Mouse (Mus musculus) neural tube, embryonic 12.5 days (tissue): Measurements from ENCODE around the gene Thsd4. TPM values are rescaled to one million over a fixed set of nuclear protein-coding genes. Genes with fewer than 3 reads are reported as not detected.

ENCODE experiments used
- ATAC-seq: fragments of 200-750 bp; cut with Nextera tagmentation; 2 replicates; pipeline ENCODE4 v1.8.0; 2017; ENCODE audit warnings: low read depth, mild to moderate bottlenecking, moderate TSS enrichment, moderate library complexity; ENCODE audit not compliant: low FRiP score
- H3K27ac ChIP-seq: fragments of 300-500 bp; sonication (generic); 2 replicates; pipeline ENCODE4 v1.5.1; 2016
- H3K27me3 ChIP-seq: fragments of 300-500 bp; sonication (generic); replicated peaks from 2 replicates; pipeline ENCODE4 v1.6.1; 2016; ENCODE audit warnings: mild to moderate bottlenecking
- H3K36me3 ChIP-seq: fragments of 300-500 bp; sonication (generic); 2 replicates; pipeline ENCODE4 v1.6.1; 2016; ENCODE audit warnings: mild to moderate bottlenecking
- H3K4me1 ChIP-seq: fragments of 300-500 bp; sonication (generic); 2 replicates; pipeline ENCODE4 v1.6.1; 2016
- H3K4me2 ChIP-seq: fragments of 300-500 bp; sonication (generic); replicated peaks from 2 replicates; pipeline ENCODE4 v1.6.1; 2016; ENCODE audit warnings: mild to moderate bottlenecking
- H3K4me3 ChIP-seq: fragments of 300-500 bp; sonication (generic); 2 replicates; pipeline ENCODE4 v1.5.1; 2016
- H3K9ac ChIP-seq: fragments of 300-500 bp; sonication (generic); 2 replicates; pipeline ENCODE4 v1.6.1; 2016; ENCODE audit warnings: mild to moderate bottlenecking
- H3K9me3 ChIP-seq: fragments of 300-500 bp; sonication (generic); 2 replicates; pipeline ENCODE4 v1.6.1; 2016; ENCODE audit warnings: mild to moderate bottlenecking
- WGBS: fragments of 180-500 bp; shearing (Covaris S2); methylation state at CpG from one replicate; pipeline ENCODE4 v1.1.7; 2016; 5-methylcytosine and 5-hydroxymethylcytosine counted together
- polyA plus RNA-seq: library from polyadenylated mRNA; unstranded; fragments of >200 nt; fragmentation: Nextera tagmentation; extraction: Ambion mirVana; gene quantifications from 2 replicates; pipeline ENCODE4 v1.2.1, GENCODE M21; 2016

Gene Thsd4
- polyA plus RNA-seq, 1 experiment from 2014 or later = 10.9 TPM

GRCm38 (mm10) chr9:60309786-60310711 lies 211.8 kb downstream of the Thsd4 start:
- H3K9ac ChIP-seq = no peak overlapping the region
- H3K9me3 ChIP-seq = no peaks in the 10 kb centered on the region
- ATAC-seq = no peak
- H3K27ac ChIP-seq = no peak overlapping the region
- no peaks in the 10 kb centered on the region for H3K27me3 ChIP-seq
- H3K36me3 ChIP-seq = no peaks in the 10 kb centered on the region
- H3K4me1 ChIP-seq = peaks cover 23% of the 10 kb centered on the region
- H3K4me2 ChIP-seq = no peak overlapping the region
- 60% methylated on average over 16 of the region's 16 CpGs for WGBS
- H3K4me3 ChIP-seq = no peak overlapping the region

- no peak for ATAC-seq
- WGBS = 69% methylated on average over 4 of the region's 4 CpGs
- Histone ChIP-seq H3K27ac (no peak overlapping the region), H3K36me3 (no peaks in the 10 kb centered on the region), H3K9me3 (no peaks in the 10 kb centered on the region), H3K27me3 (no peaks in the 10 kb centered on the region), H3K4me3 (no peak overlapping the region), H3K9ac (no peak overlapping the region), H3K4me1 (peaks cover 17% of the 10 kb centered on the region), H3K4me2 (no peak overlapping the region)
These were observed 213.7 kb downstream of the Thsd4 start for GRCm38 (mm10) chr9:60308182-60308581.

DNA sequence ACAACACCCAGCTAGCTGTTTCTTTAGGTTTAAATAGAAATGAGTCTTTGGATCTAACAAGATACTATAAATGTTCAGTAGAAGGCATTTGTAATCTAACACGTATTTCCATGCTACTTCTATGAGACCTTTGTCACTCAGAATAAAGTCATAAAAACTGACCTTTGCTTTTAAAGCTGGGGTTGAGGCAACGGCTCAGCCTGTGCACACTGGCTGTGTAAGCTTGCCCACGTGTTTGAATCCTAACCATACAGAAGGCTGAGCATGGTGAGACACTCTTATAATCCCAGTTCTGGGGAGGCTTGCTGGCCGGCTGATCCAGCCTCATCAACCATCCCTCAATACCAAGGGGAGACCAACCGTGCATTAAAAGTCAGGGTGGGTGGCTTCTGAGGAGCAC lies 214.4 kb downstream of the Thsd4 start:
- Histone ChIP-seq H3K4me3 (no peak overlapping the region), H3K27ac (no peak overlapping the region), H3K27me3 (no peaks in the 10 kb centered on the region), H3K4me2 (no peak overlapping the region), H3K9me3 (no peaks in the 10 kb centered on the region), H3K9ac (no peak overlapping the region), H3K4me1 (peaks cover 15% of the 10 kb centered on the region), H3K36me3 (no peaks in the 10 kb centered on the region)
- ATAC-seq = no peak
- WGBS = 82% methylated on average over 5 of the region's 5 CpGs

DNA sequence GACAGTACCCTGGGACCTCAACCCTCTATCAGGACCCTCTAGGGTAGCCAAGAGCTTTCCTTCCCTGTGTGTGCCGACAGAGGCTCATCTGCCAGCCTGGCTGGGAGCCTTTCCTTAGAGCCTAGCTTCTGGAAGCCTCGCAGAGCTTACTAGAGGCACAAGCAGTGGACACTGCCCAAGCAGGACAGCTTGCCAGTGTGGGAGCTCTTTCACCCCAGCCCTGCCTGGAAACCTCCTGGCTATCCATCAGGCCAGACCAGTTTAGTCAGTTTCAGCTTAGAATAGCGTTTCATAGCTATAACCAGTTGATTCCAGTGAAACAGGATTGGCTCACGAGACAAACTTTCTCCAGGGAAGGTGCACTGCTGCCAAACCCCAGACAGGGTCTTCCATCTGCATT lies 215.6 kb downstream of the Thsd4 start:
- H3K27me3 ChIP-seq = no peaks in the 10 kb centered on the region

GRCm38 (mm10) chr9:60305204-60305840 lies 216.5 kb downstream of the Thsd4 start:
- ATAC-seq = no peak
- 95% methylated on average over 2 of the region's 2 CpGs for WGBS
- H3K27ac ChIP-seq = no peak overlapping the region

More for the DNA sequence above, 215.6 kb downstream of the Thsd4 start:
- no peak overlapping the region for H3K4me2 ChIP-seq
- no peak overlapping the region for H3K27ac ChIP-seq
- no peak overlapping the region for H3K4me3 ChIP-seq
- no peak overlapping the region for H3K9ac ChIP-seq
- H3K4me1 ChIP-seq = peaks cover 6% of the 10 kb centered on the region
- H3K9me3 ChIP-seq = no peaks in the 10 kb centered on the region
- H3K36me3 ChIP-seq = no peaks in the 10 kb centered on the region
- WGBS = 87% methylated on average over 4 of the region's 4 CpGs
- ATAC-seq = no peak

DNA sequence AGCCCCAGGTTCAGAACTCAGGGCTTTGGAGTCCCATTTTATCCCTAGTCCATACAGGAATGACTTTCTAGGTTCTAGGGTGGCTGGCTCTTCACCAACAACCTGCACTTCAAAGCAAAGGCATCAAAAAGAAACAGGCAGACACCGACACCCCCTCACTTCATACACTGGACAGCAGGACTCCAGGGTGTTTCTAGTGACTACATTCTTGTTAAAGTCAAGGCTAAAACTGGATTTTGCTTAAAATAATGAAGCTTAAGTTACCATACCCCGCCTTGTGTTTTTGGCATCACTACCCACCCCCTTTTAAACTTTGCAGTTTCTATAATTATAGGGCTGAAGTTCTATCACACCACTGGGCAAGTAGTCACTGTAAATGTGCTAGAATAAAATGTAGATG lies 225.6 kb downstream of the Thsd4 start:
- no peak overlapping the region for H3K9ac ChIP-seq
- H3K27ac ChIP-seq = no peak overlapping the region
- WGBS = 83% methylated on average over 2 of the region's 2 CpGs
- 0 out of 2 replicates have a peak, but pooled peaks cover 3% of the 10 kb centered on the region for H3K4me1 ChIP-seq
- no peaks in the 10 kb centered on the region for H3K27me3 ChIP-seq
- H3K4me2 ChIP-seq = no peak overlapping the region
- 0 out of 2 replicates have a peak, but pooled peaks cover 10% of the 10 kb centered on the region for H3K9me3 ChIP-seq
- no peak for ATAC-seq
- H3K4me3 ChIP-seq = no peak overlapping the region
- no peaks in the 10 kb centered on the region for H3K36me3 ChIP-seq

More at GRCm38 (mm10) chr9:60305204-60305840, 216.5 kb downstream of the Thsd4 start:
- H3K9me3 ChIP-seq = 0 out of 2 replicates have a peak, but pooled peaks cover 8% of the 10 kb centered on the region
- no peak overlapping the region for H3K9ac ChIP-seq
- H3K4me2 ChIP-seq = no peak overlapping the region
- no peaks in the 10 kb centered on the region for H3K36me3 ChIP-seq
- H3K27me3 ChIP-seq = no peaks in the 10 kb centered on the region
- no peak overlapping the region for H3K4me3 ChIP-seq
- H3K4me1 ChIP-seq = peaks cover 6% of the 10 kb centered on the region

DNA sequence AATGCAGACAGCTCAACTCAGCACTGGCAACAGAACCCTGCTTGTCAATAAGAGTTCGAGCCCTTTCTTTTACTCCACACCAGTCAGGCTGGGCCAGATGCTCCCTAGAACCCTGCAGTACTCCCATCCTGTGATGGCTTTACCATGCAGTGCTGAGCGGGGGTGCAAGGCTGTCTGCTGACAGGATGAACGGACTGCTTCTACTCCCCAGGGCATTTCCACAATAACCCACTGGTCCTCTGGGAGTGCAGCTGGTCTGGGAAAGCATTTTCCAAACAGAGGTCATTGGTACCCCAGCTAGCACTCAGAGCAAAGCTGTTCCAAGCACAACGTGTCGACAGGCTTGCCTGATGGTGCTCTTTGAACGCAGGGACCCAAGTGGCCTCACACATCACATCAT lies 226.6 kb downstream of the Thsd4 start:
- no peak for ATAC-seq
- H3K4me1 ChIP-seq = 0 out of 2 replicates have a peak, but pooled peaks cover 3% of the 10 kb centered on the region
- H3K9me3 ChIP-seq = 0 out of 2 replicates have a peak, but pooled peaks cover under 1% of the 10 kb centered on the region
- no peak overlapping the region for H3K4me3 ChIP-seq
- H3K27me3 ChIP-seq = no peaks in the 10 kb centered on the region
- 57% methylated on average over 6 of the region's 6 CpGs for WGBS
- no peak overlapping the region for H3K4me2 ChIP-seq
- no peak overlapping the region for H3K27ac ChIP-seq
- no peak overlapping the region for H3K9ac ChIP-seq
- no peaks in the 10 kb centered on the region for H3K36me3 ChIP-seq

DNA sequence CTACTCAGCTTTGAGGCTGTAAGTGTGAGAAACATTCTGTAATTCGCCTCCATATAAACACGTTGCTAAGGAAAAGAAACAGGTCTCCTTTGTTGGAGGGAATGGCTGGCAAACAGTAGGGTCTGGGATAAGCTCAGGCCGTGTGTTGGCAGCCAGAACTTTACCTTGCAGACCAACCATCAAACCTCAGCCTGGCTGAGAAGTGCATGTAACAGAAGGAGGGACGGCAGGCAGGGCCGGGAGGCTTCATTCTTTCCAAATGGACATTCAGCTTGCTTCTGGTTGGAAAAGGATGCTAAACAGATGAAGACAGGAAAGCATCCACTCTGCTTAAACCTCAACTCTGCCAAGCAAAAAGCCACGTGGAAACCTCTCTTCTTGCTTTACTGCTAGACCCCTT lies 228.7 kb downstream of the Thsd4 start:
- Histone ChIP-seq H3K4me1 (peaks cover 6% of the 10 kb centered on the region; the same call in 1 of the 2 replicates), H3K27ac (no peak overlapping the region), H3K4me2 (no peak overlapping the region), H3K9me3 (no peaks in the 10 kb centered on the region), H3K4me3 (no peak overlapping the region), H3K9ac (no peak overlapping the region), H3K36me3 (no peaks in the 10 kb centered on the region), H3K27me3 (no peaks in the 10 kb centered on the region)
- ATAC-seq = no peak
- 81% methylated on average over 6 of the region's 6 CpGs for WGBS

DNA sequence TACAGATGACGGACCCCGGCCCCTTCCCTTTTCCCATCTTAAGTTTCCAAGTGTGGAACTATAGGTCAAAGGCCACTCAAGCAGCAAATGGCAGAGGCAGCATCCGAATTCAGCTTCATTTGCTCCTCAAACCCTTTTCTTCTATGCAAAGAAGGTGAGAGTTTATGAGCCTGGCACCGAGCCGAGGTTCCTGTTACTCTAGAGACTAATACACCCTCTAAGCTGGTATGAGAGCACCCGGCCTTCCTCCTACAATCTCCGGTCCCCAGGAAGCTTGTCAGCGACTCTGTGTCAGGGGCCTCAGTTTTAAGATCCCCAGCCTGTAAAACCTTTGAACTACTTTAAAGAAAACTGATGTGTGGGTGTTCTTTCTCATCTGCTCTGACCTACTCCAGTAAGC lies 231.1 kb downstream of the Thsd4 start:
- H3K4me2 ChIP-seq = no peak overlapping the region
- 64% methylated on average over 8 of the region's 8 CpGs for WGBS
- no peak overlapping the region for H3K4me3 ChIP-seq
- no peak for ATAC-seq
- H3K36me3 ChIP-seq = no peaks in the 10 kb centered on the region
- no peaks in the 10 kb centered on the region for H3K27me3 ChIP-seq
- no peaks in the 10 kb centered on the region for H3K9me3 ChIP-seq
- no peak overlapping the region for H3K9ac ChIP-seq
- no peak overlapping the region for H3K27ac ChIP-seq
- H3K4me1 ChIP-seq = peaks cover 3% of the 10 kb centered on the region; the same call in 1 of the 2 replicates

DNA sequence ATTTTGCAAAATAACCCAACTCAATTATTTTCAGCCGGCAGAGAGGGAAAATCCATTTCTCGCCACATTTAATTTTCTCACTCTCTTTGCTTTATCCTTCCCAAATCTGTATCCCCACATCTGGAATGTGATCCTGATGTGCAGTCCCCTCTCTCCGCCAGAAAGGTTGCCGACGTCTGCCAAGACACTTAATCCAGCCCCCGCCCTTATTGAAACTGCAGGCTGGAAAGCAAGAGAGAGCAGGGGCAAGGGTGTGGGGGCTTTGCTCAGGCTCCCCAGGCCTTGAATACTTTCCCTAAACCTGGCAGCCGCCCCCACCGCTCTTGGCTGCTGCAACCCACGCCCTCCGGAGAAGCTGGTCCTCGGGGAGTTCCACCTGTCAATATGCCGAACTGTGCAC lies 233.1 kb downstream of the Thsd4 start:
- Histone ChIP-seq H3K4me3 (no peak overlapping the region), H3K27me3 (no peaks in the 10 kb centered on the region), H3K27ac (no peak overlapping the region), H3K9ac (no peak overlapping the region), H3K4me2 (no peak overlapping the region), H3K36me3 (no peaks in the 10 kb centered on the region), H3K4me1 (peaks cover 9% of the 10 kb centered on the region; the same call in 1 of the 2 replicates), H3K9me3 (no peaks in the 10 kb centered on the region)
- ATAC-seq = no peak
- WGBS = 81% methylated on average over 12 of the region's 12 CpGs

- Histone ChIP-seq H3K9ac (no peak overlapping the region), H3K27me3 (no peaks in the 10 kb centered on the region), H3K9me3 (no peaks in the 10 kb centered on the region), H3K27ac (no peak overlapping the region), H3K4me3 (no peak overlapping the region), H3K36me3 (no peaks in the 10 kb centered on the region), H3K4me2 (no peak overlapping the region), H3K4me1 (peaks cover 15% of the 10 kb centered on the region)
- no peak for ATAC-seq
- 96% methylated on average over 3 of the region's 3 CpGs for WGBS
These were observed 235.5 kb downstream of the Thsd4 start for GRCm38 (mm10) chr9:60286390-60286789.

DNA sequence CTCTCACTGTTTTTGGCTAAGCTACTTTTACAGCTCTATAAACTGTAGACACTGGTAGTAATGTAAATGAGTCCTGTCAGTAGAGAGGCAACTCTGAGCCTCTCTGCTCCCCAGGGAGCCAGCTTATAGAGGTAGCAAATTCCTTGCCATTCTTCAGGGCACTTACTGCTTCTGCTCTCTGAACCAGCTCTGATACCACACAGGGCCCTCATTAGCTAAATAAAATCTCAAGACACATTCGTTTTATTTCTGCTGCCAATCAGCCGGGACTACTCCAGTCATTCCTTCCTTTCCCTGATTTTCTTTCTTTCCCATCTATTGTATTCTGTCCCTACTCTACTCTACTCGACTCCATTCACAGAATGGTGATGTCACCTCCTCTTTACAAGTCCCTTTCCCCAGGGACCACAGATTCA lies 236.8 kb downstream of the Thsd4 start:
- ATAC-seq = no peak
- no peak overlapping the region for H3K9ac ChIP-seq
- H3K27ac ChIP-seq = no peak overlapping the region
- no peaks in the 10 kb centered on the region for H3K9me3 ChIP-seq
- peaks cover 25% of the 10 kb centered on the region for H3K4me1 ChIP-seq
- H3K4me3 ChIP-seq = no peak overlapping the region
- no peaks in the 10 kb centered on the region for H3K27me3 ChIP-seq
- H3K36me3 ChIP-seq = no peaks in the 10 kb centered on the region
- H3K4me2 ChIP-seq = no peak overlapping the region
- 7% methylated on average over 3 of the region's 3 CpGs for WGBS
